23 mouse cellular contexts compared by ENCODE assay signal in the genomic region with DNA sequence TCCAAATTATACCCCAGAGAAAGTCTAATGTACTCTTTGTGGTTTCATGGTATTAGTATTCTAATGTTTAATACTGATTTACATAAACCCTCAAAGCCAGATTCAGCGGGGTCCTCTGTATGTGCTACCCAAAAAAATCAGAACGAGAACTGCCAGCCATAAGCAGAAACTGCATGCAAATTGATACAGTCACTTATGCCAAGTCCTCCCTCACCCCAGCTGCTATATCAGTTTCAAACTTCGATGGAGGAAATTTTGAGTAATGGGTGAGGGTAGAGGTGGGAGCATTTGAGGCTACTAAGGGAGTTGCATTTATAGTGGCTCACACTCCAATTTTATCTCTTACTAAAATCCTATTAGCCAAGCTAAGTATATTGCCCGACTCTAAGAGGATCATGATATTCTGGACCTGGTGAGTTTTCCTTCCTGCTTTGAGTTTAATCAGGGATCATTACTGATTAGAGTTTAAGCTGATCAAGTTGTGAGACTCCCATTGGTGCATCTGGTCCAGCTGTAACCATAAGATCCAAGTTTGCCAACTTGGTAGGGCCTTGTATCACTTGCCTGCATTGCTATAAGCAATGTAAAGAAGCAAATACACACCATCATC.
DNase-seq lines count a peak whose midpoint lies in the region; ATAC-seq and TF ChIP-seq lines count a peak whose summit lies in the region.
"Had no signal": no experiment of that assay in that cellular context is flagged by ENCODE, and none has a peak within 500 bp of the region (broad histone marks: within the 10 kb centered on the region; RNA-seq: fewer than 3 reads in every experiment).

No protein-coding gene starts in this region.

- no peaks in the 10 kb centered on the region for H3K4me1 ChIP-seq in hindbrain, postnatal 0 days (ENCODE audit: insufficient read depth, low read length)
- H3K4me1 ChIP-seq in kidney, embryonic 16.5 days (ENCODE audit: insufficient read depth, low read length): no peaks in the 10 kb centered on the region
- H3K4me1 ChIP-seq: heart, embryonic 15.5 days; hindbrain, embryonic 15.5 days; limb, embryonic 10.5 days; megakaryocyte, embryonic 14.5 days; midbrain, embryonic 15.5 days had no signal

- 69% methylated on average over 4 of the region's 4 CpGs for WGBS in hindbrain, postnatal 0 days
- 81% methylated on average over 4 of the region's 4 CpGs for WGBS in kidney, embryonic 16.5 days

- no peaks in the 10 kb centered on the region for H3K9me3 ChIP-seq in hindbrain, postnatal 0 days (ENCODE audit: low read length)
- H3K9me3 ChIP-seq in kidney, embryonic 16.5 days (ENCODE audit: low read length): no peaks in the 10 kb centered on the region
- H3K9me3 ChIP-seq: heart, embryonic 15.5 days; hindbrain, embryonic 15.5 days; limb, embryonic 10.5 days; midbrain, embryonic 15.5 days had no signal

- no peaks in the 10 kb centered on the region for H3K36me3 ChIP-seq in hindbrain, postnatal 0 days (ENCODE audit: insufficient read depth, low read length)
- no peaks in the 10 kb centered on the region for H3K36me3 ChIP-seq in kidney, embryonic 16.5 days (ENCODE audit: insufficient read depth, low read length)
- H3K36me3 ChIP-seq: heart, embryonic 15.5 days; hindbrain, embryonic 15.5 days; limb, embryonic 10.5 days; midbrain, embryonic 15.5 days had no signal

- no peak overlapping the region for H3K4me2 ChIP-seq in hindbrain, postnatal 0 days (ENCODE audit: low read depth, low read length)
- no peak overlapping the region for H3K4me2 ChIP-seq in kidney, embryonic 16.5 days (replicated peaks; ENCODE audit: low read depth, low read length)
- H3K4me2 ChIP-seq: heart, embryonic 15.5 days; hindbrain, embryonic 15.5 days; liver, embryonic 11.5 days; midbrain, embryonic 15.5 days had no signal

- no peaks in the 10 kb centered on the region for H3K27me3 ChIP-seq in hindbrain, postnatal 0 days (ENCODE audit: insufficient read depth, low read length)
- no peaks in the 10 kb centered on the region for H3K27me3 ChIP-seq in kidney, embryonic 16.5 days (ENCODE audit: insufficient read depth, low read length)
- H3K27me3 ChIP-seq: heart, embryonic 15.5 days; hindbrain, embryonic 15.5 days; megakaryocyte, embryonic 14.5 days; midbrain, embryonic 15.5 days had no signal

- H3K27ac ChIP-seq in hindbrain, postnatal 0 days: no peak overlapping the region
- no peak overlapping the region for H3K27ac ChIP-seq in kidney, embryonic 16.5 days (ENCODE audit: low read length)
- H3K27ac ChIP-seq: heart, embryonic 15.5 days; hindbrain, embryonic 15.5 days; kidney, postnatal 0 days; limb, embryonic 10.5 days; midbrain, embryonic 15.5 days had no signal

- peak; percentile 64 for ATAC-seq in frontal cortex, adult (ENCODE audit: low TSS enrichment)
- no peak for ATAC-seq in hindbrain, postnatal 0 days
- no peak for ATAC-seq in kidney, embryonic 16.5 days (ENCODE audit: low FRiP score, low TSS enrichment)
- ATAC-seq: intestine, postnatal 0 days; midbrain, embryonic 15.5 days had no signal

- no peak for DNase-seq in frontal cortex, postnatal 14 days (ENCODE audit: low spot score in 2 of 2)
- peak; percentile 5 for DNase-seq in right cerebral cortex, postnatal 25 days
- DNase-seq in right cerebral cortex, postnatal 4 days: no peak
- DNase-seq in layer of hippocampus, adult 9-10 months (ENCODE audit: low spot score): peak; percentile 38
- DNase-seq in telencephalon, adult 2 months (ENCODE audit: low read depth, low spot score): peak; percentile 50
- no peak for DNase-seq in hindbrain, postnatal 0 days (ENCODE audit: low spot score)
- DNase-seq: cerebellum, adult 9-10 months; gastrocnemius, postnatal 36 days; heart, postnatal 4 days; lung, adult 18-20 months; lung, postnatal 14 days; thymus, postnatal 36 days had no signal

- H3K9ac ChIP-seq in hindbrain, postnatal 0 days (replicated peaks; ENCODE audit: low read length): no peak overlapping the region
- H3K9ac ChIP-seq in kidney, embryonic 16.5 days (replicated peaks; ENCODE audit: low read length): no peak overlapping the region
- H3K9ac ChIP-seq: heart, embryonic 15.5 days; hindbrain, embryonic 15.5 days; midbrain, embryonic 15.5 days had no signal

- H3K4me3 ChIP-seq in hindbrain, postnatal 0 days (ENCODE audit: low read length): no peak overlapping the region
- no peak overlapping the region for H3K4me3 ChIP-seq in kidney, embryonic 16.5 days (ENCODE audit: low read length)
- H3K4me3 ChIP-seq: heart, embryonic 15.5 days; hindbrain, embryonic 15.5 days; limb, embryonic 10.5 days; megakaryocyte, embryonic 14.5 days; midbrain, embryonic 15.5 days; myocyte had no signal

- no peak for TF ChIP-seq CTCF in hindbrain, postnatal 0 days (IDR thresholded peaks at IDR 0.05; ENCODE audit: low read depth)

Comparison
In these comparisons a context has a peak if more than half of its experiments do, and no peak if none do; other contexts are left out.
1. DNase-seq: peak in right cerebral cortex, postnatal 25 days (single experiment), layer of hippocampus, adult 9-10 months (single experiment) and telencephalon, adult 2 months (single experiment); none in frontal cortex, postnatal 14 days (0 of 2), right cerebral cortex, postnatal 4 days (single experiment) and hindbrain, postnatal 0 days (single experiment).